Mouse (Mus musculus): ENCODE data around the gene Map2.

GRCm38 (mm10) chr1:66323461-66323860 lies 148.4 kb downstream of the Map2 start:
- TF ChIP-seq E2F4 (IDR thresholded peaks at IDR 0.05; ENCODE audit: insufficient read depth) (no peak), TCF12 (IDR thresholded peaks at IDR 0.05; ENCODE audit: insufficient read depth, poor library complexity, severe bottlenecking) (no peak), SRF (IDR thresholded peaks at IDR 0.05; ENCODE audit: control insufficient read depth, insufficient read length, low read depth) (no peak), MYOD1 (IDR thresholded peaks at IDR 0.05; ENCODE audit: control insufficient read depth in 1 of 3, insufficient read length in 2 of 3, low read depth in 2 of 3) (no peak), POLR2A (IDR thresholded peaks at IDR 0.05; ENCODE audit: insufficient read length, low read depth) (no peak)
